In genomic region chr17:33982136-33982535, GRCm38 (mm10) we compare ENCODE assay signal across 8 mouse cellular contexts. TPM values are rescaled to one million over a fixed set of nuclear protein-coding genes. Genes with fewer than 3 reads are reported as not detected.
DNase-seq lines count a peak whose midpoint lies in the region; ATAC-seq and TF ChIP-seq lines count a peak whose summit lies in the region.
"Not testable (repeated sequence)": the region's sequence is repeated elsewhere in the genome, so short reads cannot be mapped to it uniquely, and the experiment has no call there.

No protein-coding gene starts in this region.

- H3K4me1 ChIP-seq in ES-Bruce4 (ENCODE audit: control insufficient read depth, insufficient read depth, low read length); testis, adult 2 months (ENCODE audit: control insufficient read depth, insufficient read depth, low read length): not testable (repeated sequence)
- peaks cover 24% of the 10 kb centered on the region for H3K4me1 ChIP-seq in forebrain, embryonic 13.5 days
- peaks cover 29% of the 10 kb centered on the region for H3K4me1 ChIP-seq in hindbrain, embryonic 10.5 days (replicated peaks)
- peaks cover 15% of the 10 kb centered on the region for H3K4me1 ChIP-seq in lung, adult 2 months (ENCODE audit: control insufficient read depth, insufficient read depth, low read length)
- peaks cover 26% of the 10 kb centered on the region for H3K4me1 ChIP-seq in neural tube, embryonic 13.5 days (replicated peaks)

- not testable (repeated sequence) for H3K9me3 ChIP-seq in ES-Bruce4 (replicated peaks; ENCODE audit: control insufficient read depth, insufficient read depth, low read length, poor library complexity, severe bottlenecking); forebrain, embryonic 13.5 days (replicated peaks); hindbrain, embryonic 10.5 days; neural tube, embryonic 13.5 days

- WGBS in forebrain, embryonic 13.5 days = 7% methylated on average over 8 of the region's 8 CpGs
- 11% methylated on average over 8 of the region's 8 CpGs for WGBS in hindbrain, embryonic 10.5 days
- 5% methylated on average over 8 of the region's 8 CpGs for WGBS in lung, adult 2 months
- WGBS in neural tube, embryonic 13.5 days = 12% methylated on average over 8 of the region's 8 CpGs

- H3K4me2 ChIP-seq in forebrain, embryonic 13.5 days = peak overlapping the region; percentile 65
- peak overlapping the region; percentile 55 for H3K4me2 ChIP-seq in neural tube, embryonic 13.5 days

- not testable (repeated sequence) for H3K27me3 ChIP-seq in ES-Bruce4 (ENCODE audit: control insufficient read depth, insufficient read depth, low read length, poor library complexity, severe bottlenecking); testis, adult 2 months (ENCODE audit: control insufficient read depth, insufficient read depth, low read length)
- H3K27me3 ChIP-seq in forebrain, embryonic 13.5 days = peaks cover 37% of the 10 kb centered on the region
- H3K27me3 ChIP-seq in hindbrain, embryonic 10.5 days (ENCODE audit: insufficient read depth, poor library complexity, severe bottlenecking) = peaks cover 37% of the 10 kb centered on the region
- peaks cover 35% of the 10 kb centered on the region for H3K27me3 ChIP-seq in neural tube, embryonic 13.5 days

- H3K4me3 ChIP-seq in ES-Bruce4 (ENCODE audit: low read depth, low read length) = 0 out of 2 replicates have a peak overlapping the region, but pooled peaks have one; percentile 13
- H3K4me3 ChIP-seq in forebrain, embryonic 13.5 days = peak overlapping the region; percentile 55
- peak overlapping the region; percentile 61 for H3K4me3 ChIP-seq in hindbrain, embryonic 10.5 days
- not testable (repeated sequence) for H3K4me3 ChIP-seq in lung, adult 2 months (replicated peaks; ENCODE audit: extremely low read depth, low read depth, low read length); testis, adult 2 months (ENCODE audit: control insufficient read depth, low read depth, low read length)
- H3K4me3 ChIP-seq in neural tube, embryonic 13.5 days = peak overlapping the region; percentile 47

- not testable (repeated sequence) for TF ChIP-seq POLR2A in ES-Bruce4 (IDR thresholded peaks at IDR 0.05; ENCODE audit: insufficient read depth, low read length); lung, adult 2 months (IDR thresholded peaks at IDR 0.05; ENCODE audit: borderline replicate concordance, extremely low read depth, low read depth, low read length); testis, adult 2 months (IDR thresholded peaks at IDR 0.05; ENCODE audit: control insufficient read depth, low read depth, low read length)

- peak; percentile 72 to 79 for DNase-seq in cerebellum, adult 18-20 months
- DNase-seq in hindbrain, embryonic 10.5 days (ENCODE audit: low spot score) = peak; percentile 58
- DNase-seq in kidney, postnatal 4 days = peak; percentile 80
- peak; percentile 65 for DNase-seq in lung, adult 2 months

- not testable (repeated sequence) for H3K27ac ChIP-seq in ES-Bruce4 (ENCODE audit: insufficient read depth, low read length); hindbrain, embryonic 10.5 days; testis, adult 2 months (ENCODE audit: control insufficient read depth, insufficient read depth, low read depth, low read length)
- H3K27ac ChIP-seq in forebrain, embryonic 13.5 days = peak overlapping the region; percentile 94; the same call in 1 of the 2 replicates
- H3K27ac ChIP-seq in neural tube, embryonic 13.5 days (replicated peaks) = peak overlapping the region; percentile 92

- not testable (repeated sequence) for H3K9ac ChIP-seq in ES-Bruce4 (ENCODE audit: low read depth, poor library complexity, severe bottlenecking); neural tube, embryonic 13.5 days
- 0 out of 2 replicates have a peak overlapping the region, but pooled peaks have one; percentile 75 for H3K9ac ChIP-seq in forebrain, embryonic 13.5 days

- not testable (repeated sequence) for TF ChIP-seq EP300 in ES-Bruce4 (IDR thresholded peaks at IDR 0.05; ENCODE audit: insufficient read depth, low read depth, low read length)

- not testable (repeated sequence) for H3K36me3 ChIP-seq in ES-Bruce4 (ENCODE audit: control insufficient read depth, insufficient read depth, low read length, poor library complexity, severe bottlenecking); forebrain, embryonic 13.5 days (ENCODE audit: poor library complexity, severe bottlenecking); hindbrain, embryonic 10.5 days; neural tube, embryonic 13.5 days; testis, adult 2 months (ENCODE audit: control insufficient read depth, insufficient read depth, low read length)

- ATAC-seq in forebrain, embryonic 13.5 days; neural tube, embryonic 13.5 days (ENCODE audit: low read depth): not testable (repeated sequence)

- TF ChIP-seq CTCF in ES-Bruce4 (IDR thresholded peaks at IDR 0.05; ENCODE audit: low read depth, low read length) = peak; percentile 58
- peak; percentile 68 for TF ChIP-seq CTCF in lung, adult 2 months (IDR thresholded peaks at IDR 0.05; ENCODE audit: insufficient read depth, low read length)
- TF ChIP-seq CTCF in testis, adult 2 months (IDR thresholded peaks at IDR 0.05; ENCODE audit: control insufficient read depth, insufficient read depth, insufficient replicate concordance, low read depth, low read length) = peak; percentile 68; the same call in 1 of the 2 replicates

RNA-seq across cellular contexts. Expression of gene H2-K1, which starts 18.0 kb away (rescaled TPM):
- 98.4 and 103 TPM in 2 replicates for polyA plus RNA-seq in ES-Bruce4 (2011; ENCODE audit: insufficient read depth, insufficient read length, low read depth, missing spikeins)
- polyA plus RNA-seq in forebrain, embryonic 13.5 days (2015; fragmentation: Nextera tagmentation; extraction: Ambion mirVana) = 12.9 and 24.0 TPM in 2 replicates
- 27.1 and 30.9 TPM in 2 replicates for polyA plus RNA-seq in hindbrain, embryonic 10.5 days (2016; fragmentation: Nextera tagmentation; extraction: Ambion mirVana)
- polyA plus RNA-seq in lung, adult 2 months (2012; rRNA removed) = 2,389 and 3,036 TPM in 2 replicates
- polyA plus RNA-seq in neural tube, embryonic 13.5 days (2015; fragmentation: Nextera tagmentation; extraction: Ambion mirVana) = 11.9 and 13.3 TPM in 2 replicates
- polyA plus RNA-seq in testis, adult 2 months (2012; rRNA removed) = 276 and 298 TPM in 2 replicates

RNA-seq across cellular contexts. Expression of gene Rps18, which starts 26.3 kb away (rescaled TPM):
- 2,174 TPM in 2 replicates for polyA plus RNA-seq in ES-Bruce4 (2011; ENCODE audit: insufficient read depth, insufficient read length, low read depth, missing spikeins)
- polyA plus RNA-seq in forebrain, embryonic 13.5 days (2015; fragmentation: Nextera tagmentation; extraction: Ambion mirVana) = 1,165 and 1,184 TPM in 2 replicates
- polyA plus RNA-seq in hindbrain, embryonic 10.5 days (2016; fragmentation: Nextera tagmentation; extraction: Ambion mirVana) = 1,286 and 1,579 TPM in 2 replicates
- 260 and 331 TPM in 2 replicates for polyA plus RNA-seq in lung, adult 2 months (2012; rRNA removed)
- polyA plus RNA-seq in neural tube, embryonic 13.5 days (2015; fragmentation: Nextera tagmentation; extraction: Ambion mirVana) = 912 and 939 TPM in 2 replicates
- polyA plus RNA-seq in testis, adult 2 months (2012; rRNA removed) = 212 and 239 TPM in 2 replicates

RNA-seq across cellular contexts. Expression of gene Vps52, which starts 26.5 kb away (rescaled TPM):
- polyA plus RNA-seq in ES-Bruce4 (2011; ENCODE audit: insufficient read depth, insufficient read length, low read depth, missing spikeins) = 18.3 and 19.0 TPM in 2 replicates
- 58.6 and 61.4 TPM in 2 replicates for polyA plus RNA-seq in forebrain, embryonic 13.5 days (2015; fragmentation: Nextera tagmentation; extraction: Ambion mirVana)
- 55.0 and 63.9 TPM in 2 replicates for polyA plus RNA-seq in hindbrain, embryonic 10.5 days (2016; fragmentation: Nextera tagmentation; extraction: Ambion mirVana)
- 62.8 and 70.3 TPM in 2 replicates for polyA plus RNA-seq in lung, adult 2 months (2012; rRNA removed)
- polyA plus RNA-seq in neural tube, embryonic 13.5 days (2015; fragmentation: Nextera tagmentation; extraction: Ambion mirVana) = 63.5 and 67.5 TPM in 2 replicates
- 45.7 and 48.5 TPM in 2 replicates for polyA plus RNA-seq in testis, adult 2 months (2012; rRNA removed)

RNA-seq across cellular contexts. Expression of gene B3galt4, which starts 30.8 kb away (rescaled TPM):
- 3.6 and 4.2 TPM in 2 replicates for polyA plus RNA-seq in ES-Bruce4 (2011; ENCODE audit: insufficient read depth, insufficient read length, low read depth, missing spikeins)
- polyA plus RNA-seq in forebrain, embryonic 13.5 days (2015; fragmentation: Nextera tagmentation; extraction: Ambion mirVana) = 7.3 and 9.4 TPM in 2 replicates
- polyA plus RNA-seq in hindbrain, embryonic 10.5 days (2016; fragmentation: Nextera tagmentation; extraction: Ambion mirVana) = 4.3 and 6.5 TPM in 2 replicates
- 11.4 and 12.6 TPM in 2 replicates for polyA plus RNA-seq in lung, adult 2 months (2012; rRNA removed)
- polyA plus RNA-seq in neural tube, embryonic 13.5 days (2015; fragmentation: Nextera tagmentation; extraction: Ambion mirVana) = 10.8 and 11.7 TPM in 2 replicates
- 9.1 and 10.4 TPM in 2 replicates for polyA plus RNA-seq in testis, adult 2 months (2012; rRNA removed)

RNA-seq across cellular contexts. Expression of gene Wdr46, which starts 41.7 kb away (rescaled TPM):
- polyA plus RNA-seq in ES-Bruce4 (2011; ENCODE audit: insufficient read depth, insufficient read length, low read depth, missing spikeins) = 25.3 and 30.2 TPM in 2 replicates
- 28.4 and 29.4 TPM in 2 replicates for polyA plus RNA-seq in forebrain, embryonic 13.5 days (2015; fragmentation: Nextera tagmentation; extraction: Ambion mirVana)
- polyA plus RNA-seq in hindbrain, embryonic 10.5 days (2016; fragmentation: Nextera tagmentation; extraction: Ambion mirVana) = 47.0 and 51.8 TPM in 2 replicates
- polyA plus RNA-seq in lung, adult 2 months (2012; rRNA removed) = 13.4 and 16.8 TPM in 2 replicates
- 26.9 and 27.6 TPM in 2 replicates for polyA plus RNA-seq in neural tube, embryonic 13.5 days (2015; fragmentation: Nextera tagmentation; extraction: Ambion mirVana)
- 25.1 and 25.4 TPM in 2 replicates for polyA plus RNA-seq in testis, adult 2 months (2012; rRNA removed)
